Mouse (Mus musculus) hematopoietic multipotent progenitor cell, adult 10-12 weeks (in vitro differentiated cells): ENCODE results near the gene Fbxl2. TPM values are rescaled to one million over a fixed set of nuclear protein-coding genes. Genes with fewer than 3 reads are reported as not detected.

Experiments
- polyA plus RNA-seq: library from polyadenylated mRNA; stranded (reverse); fragments of >175 nt; gene quantifications from 2 replicates; pipeline ENCODE4 v1.2.3, GENCODE M21; 2012; ENCODE audit warnings: low replicate concordance

Fbxl2 gene
- 0.33 and 0.56 TPM in 2 replicates for polyA plus RNA-seq

GRCm38 (mm10) chr9:114046028-114046427, at the start of gene Fbxl2:
TSS of gene Fbxl2 (minus strand) at chr9:114046191.

GRCm38 (mm10) chr9:114057090-114057796, 11.3 kb upstream of the Fbxl2 start, which contains the start of gene Susd5:
TSS of gene Susd5 (plus strand) at chr9:114057140.

GRCm38 (mm10) chr9:113930534-113931374, 115.2 kb downstream of the Fbxl2 start, which contains the start of gene Ubp1:
TSS of gene Ubp1 (plus strand) at chr9:113930934.

Other genes starting within 250 kb of the Fbxl2 start
- 42.9 and 62.3 TPM in 2 replicates for gene Ubp1, start 115.3 kb downstream of the Fbxl2 start, polyA plus RNA-seq
- 0.04 TPM in 1 of 2 replicates, not detected in the other for gene Susd5, start 10.9 kb upstream of the Fbxl2 start, polyA plus RNA-seq